Mouse (Mus musculus) lung, embryonic 16.5 days (tissue): Measurements from ENCODE around the gene Pls1. TPM values are rescaled to one million over a fixed set of nuclear protein-coding genes. Genes with fewer than 3 reads are reported as not detected.
A peak's percentile ranks its signal among the peaks of the same experiment; 100 is the strongest.

Experiments used
- ATAC-seq: fragments of 200-750 bp; cut with Nextera tagmentation; 2 replicates; pipeline ENCODE4 v1.8.0; 2017; ENCODE audit warnings: low read depth, mild to moderate bottlenecking, moderate library complexity
- H3K27ac ChIP-seq: fragments of 300-500 bp; sonication (generic); 2 replicates; pipeline ENCODE4 v1.5.1; 2014; ENCODE audit warnings: mild to moderate bottlenecking, control low read depth, low read length
- H3K27me3 ChIP-seq: fragments of 300-500 bp; sonication (generic); 2 replicates; pipeline ENCODE4 v1.6.1; 2014; ENCODE audit warnings: low read depth, low read length, mixed read lengths; ENCODE audit not compliant: control insufficient read depth, insufficient read depth
- H3K36me3 ChIP-seq: fragments of 300-500 bp; sonication (generic); 2 replicates; pipeline ENCODE4 v1.6.1; 2014; ENCODE audit warnings: low read length; ENCODE audit not compliant: control insufficient read depth, insufficient read depth
- H3K4me1 ChIP-seq: fragments of 300-500 bp; sonication (generic); replicated peaks from 2 replicates; pipeline ENCODE4 v1.6.1; 2014; ENCODE audit warnings: low read length, mixed read lengths; ENCODE audit not compliant: control insufficient read depth, insufficient read depth
- H3K4me2 ChIP-seq: fragments of 300-500 bp; sonication (generic); 2 replicates; pipeline ENCODE4 v1.6.1; 2014; ENCODE audit warnings: low read depth, low read length, control low read depth
- H3K4me3 ChIP-seq: fragments of 300-500 bp; sonication (generic); 2 replicates; pipeline ENCODE4 v1.5.1; 2014; ENCODE audit warnings: mild to moderate bottlenecking, low read length, control low read depth
- H3K9ac ChIP-seq: fragments of 300-500 bp; sonication (generic); 2 replicates; pipeline ENCODE4 v1.6.1; 2014; ENCODE audit warnings: low read length, control low read depth
- H3K9me3 ChIP-seq: fragments of 300-500 bp; sonication (generic); 2 replicates; pipeline ENCODE4 v1.6.1; 2016; ENCODE audit warnings: low read length; ENCODE audit not compliant: control insufficient read depth
- WGBS: fragments of 180-500 bp; shearing (Covaris S2); extraction: QIAGEN DNeasy Blood & Tissue Kit; methylation state at CpG from one replicate; pipeline ENCODE4 v1.1.7; 2014; 5-methylcytosine and 5-hydroxymethylcytosine counted together
- polyA plus RNA-seq: library from polyadenylated mRNA; unstranded; fragments of >200 nt; fragmentation: Nextera tagmentation; extraction: Ambion mirVana; gene quantifications from 2 replicates; pipeline ENCODE4 v1.2.1, GENCODE M21; 2015

Pls1 gene
- polyA plus RNA-seq, 1 experiment from 2014 or later: 10.4 TPM

GRCm38 (mm10) chr9:95845711-95846110, 600 bp upstream of the Pls1 start:
- Histone ChIP-seq H3K27me3 (peaks cover 6% of the 10 kb centered on the region; the same call in 1 of the 2 replicates), H3K9ac (no peak overlapping the region), H3K4me3 (no peak overlapping the region), H3K9me3 (no peaks in the 10 kb centered on the region), H3K36me3 (no peaks in the 10 kb centered on the region), H3K27ac (no peak overlapping the region), H3K4me1 (no peaks in the 10 kb centered on the region; the same call in 1 of the 2 replicates), H3K4me2 (no peak overlapping the region; the same call in 1 of the 2 replicates)
- ATAC-seq: peak; percentile 31; the same call in 1 of the 2 replicates
- 40% methylated on average over 4 of the region's 4 CpGs for WGBS

- H3K4me2 ChIP-seq: no peak overlapping the region
Observed at GRCm38 (mm10) chr9:95839424-95839823, 5.7 kb downstream of the Pls1 start.

GRCm38 (mm10) chr9:95835741-95836140, 9.4 kb downstream of the Pls1 start:
- Histone ChIP-seq H3K27me3 (no peaks in the 10 kb centered on the region), H3K9ac (no peak overlapping the region), H3K4me1 (0 out of 2 replicates have a peak, but pooled peaks cover 2% of the 10 kb centered on the region), H3K9me3 (no peaks in the 10 kb centered on the region), H3K36me3 (no peaks in the 10 kb centered on the region), H3K27ac (no peak overlapping the region), H3K4me2 (no peak overlapping the region), H3K4me3 (no peak overlapping the region)
- 89% methylated on average over 10 of the region's 10 CpGs for whole genome bisulfite sequencing
- no peak for ATAC-seq

More at GRCm38 (mm10) chr9:95839424-95839823, 5.7 kb downstream of the Pls1 start:
- Histone ChIP-seq H3K9me3 (no peaks in the 10 kb centered on the region), H3K9ac (no peak overlapping the region), H3K27me3 (peaks cover 6% of the 10 kb centered on the region; the same call in 1 of the 2 replicates), H3K27ac (no peak overlapping the region), H3K36me3 (no peaks in the 10 kb centered on the region), H3K4me3 (no peak overlapping the region), H3K4me1 (peaks cover 2% of the 10 kb centered on the region; the same call in 1 of the 2 replicates)
- WGBS: 78% methylated on average over 3 of the region's 3 CpGs
- ATAC-seq: no peak

- H3K4me1 ChIP-seq: 0 out of 2 replicates have a peak, but pooled peaks cover 2% of the 10 kb centered on the region
- ATAC-seq: no peak
- no peak overlapping the region for H3K27ac ChIP-seq
- H3K4me2 ChIP-seq: no peak overlapping the region
- 46% methylated on average over 3 of the region's 3 CpGs for WGBS
- no peaks in the 10 kb centered on the region for H3K36me3 ChIP-seq
- H3K9me3 ChIP-seq: no peaks in the 10 kb centered on the region
- no peaks in the 10 kb centered on the region for H3K27me3 ChIP-seq
- no peak overlapping the region for H3K4me3 ChIP-seq
- H3K9ac ChIP-seq: no peak overlapping the region
Observed at GRCm38 (mm10) chr9:95834799-95835198, 10.3 kb downstream of the Pls1 start.

- no peak overlapping the region for H3K9ac ChIP-seq
- no peak for ATAC-seq
- H3K4me3 ChIP-seq: no peak overlapping the region
- no peak overlapping the region for H3K4me2 ChIP-seq
- no peaks in the 10 kb centered on the region for H3K9me3 ChIP-seq
- H3K27ac ChIP-seq: no peak overlapping the region
- H3K36me3 ChIP-seq: no peaks in the 10 kb centered on the region
- H3K4me1 ChIP-seq: 0 out of 2 replicates have a peak, but pooled peaks cover 2% of the 10 kb centered on the region
- no peaks in the 10 kb centered on the region for H3K27me3 ChIP-seq
- WGBS: 87% methylated on average over 3 of the region's 3 CpGs
Observed at GRCm38 (mm10) chr9:95832758-95833157, 12.4 kb downstream of the Pls1 start.

GRCm38 (mm10) chr9:95827565-95827964, 17.5 kb downstream of the Pls1 start:
- H3K27ac ChIP-seq: no peak overlapping the region
- H3K9ac ChIP-seq: no peak overlapping the region
- H3K9me3 ChIP-seq: no peaks in the 10 kb centered on the region
- WGBS: 89% methylated on average over 5 of the region's 5 CpGs
- no peaks in the 10 kb centered on the region for H3K4me1 ChIP-seq
- no peaks in the 10 kb centered on the region for H3K27me3 ChIP-seq
- no peak for ATAC-seq
- no peak overlapping the region for H3K4me2 ChIP-seq
- H3K4me3 ChIP-seq: no peak overlapping the region
- no peaks in the 10 kb centered on the region for H3K36me3 ChIP-seq

GRCm38 (mm10) chr9:95822531-95822930, 22.6 kb downstream of the Pls1 start:
- 75% methylated on average over 7 of the region's 7 CpGs for WGBS
- no peaks in the 10 kb centered on the region for H3K27me3 ChIP-seq
- no peak overlapping the region for H3K4me2 ChIP-seq
- no peak overlapping the region for H3K4me3 ChIP-seq
- no peaks in the 10 kb centered on the region for H3K9me3 ChIP-seq
- ATAC-seq: no peak
- H3K36me3 ChIP-seq: no peaks in the 10 kb centered on the region
- H3K4me1 ChIP-seq: no peaks in the 10 kb centered on the region
- no peak overlapping the region for H3K27ac ChIP-seq
- no peak overlapping the region for H3K9ac ChIP-seq

- no peak for ATAC-seq
Observed at GRCm38 (mm10) chr9:95815706-95816105, 29.4 kb downstream of the Pls1 start.

GRCm38 (mm10) chr9:95815015-95815673, 30.0 kb downstream of the Pls1 start:
- no peak for ATAC-seq
- Histone ChIP-seq H3K9me3 (no peaks in the 10 kb centered on the region), H3K36me3 (no peaks in the 10 kb centered on the region), H3K4me3 (no peak overlapping the region), H3K4me1 (no peaks in the 10 kb centered on the region), H3K27ac (no peak overlapping the region), H3K4me2 (no peak overlapping the region), H3K27me3 (no peaks in the 10 kb centered on the region), H3K9ac (no peak overlapping the region)
- WGBS: 80% methylated on average over 11 of the region's 11 CpGs

More at GRCm38 (mm10) chr9:95815706-95816105, 29.4 kb downstream of the Pls1 start:
- Histone ChIP-seq H3K27me3 (no peaks in the 10 kb centered on the region), H3K4me1 (no peaks in the 10 kb centered on the region), H3K27ac (no peak overlapping the region), H3K36me3 (no peaks in the 10 kb centered on the region), H3K4me3 (no peak overlapping the region), H3K9ac (no peak overlapping the region), H3K9me3 (no peaks in the 10 kb centered on the region), H3K4me2 (no peak overlapping the region)
- 72% methylated on average over 4 of the region's 4 CpGs for WGBS
